Mouse (Mus musculus): ENCODE measurements at regions not wholly inside any gene's neighbourhood (a gene's known extent, or its start where the extent isn't known, plus 50 kb on each side); places are given as distances from the start of the nearest gene placed in this dataset.

DNA sequence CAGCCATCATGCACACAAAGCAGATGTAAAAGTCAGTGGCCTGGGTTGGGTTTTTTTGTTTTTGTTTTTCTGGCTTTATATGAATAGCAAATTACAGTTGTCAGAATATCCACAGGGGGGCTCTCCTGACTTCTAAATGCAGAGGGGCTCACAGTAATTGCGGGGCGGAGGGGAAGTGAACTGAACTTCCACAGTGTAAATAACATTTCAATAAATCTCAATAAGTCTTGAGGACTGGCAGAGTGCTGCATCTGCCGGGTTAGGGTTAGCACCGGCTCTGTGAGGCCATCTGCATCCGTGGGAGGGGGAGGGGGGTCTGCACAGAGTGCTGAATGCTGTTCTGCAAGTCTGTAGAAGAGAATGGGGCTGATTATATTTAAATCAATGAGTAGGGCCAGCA lies 50.3 kb upstream of the Arl4c start:
- Histone ChIP-seq H3K27ac (ENCODE audit: insufficient read depth, low read length) (no peak overlapping the region), H3K4me3 (ENCODE audit: insufficient read depth, low read length) (no peak overlapping the region)
- TF ChIP-seq CTCF (IDR thresholded peaks at IDR 0.05; ENCODE audit: extremely low read depth, insufficient read depth, low read length) = peak; percentile 40
- no peak for TF ChIP-seq POLR2A (IDR thresholded peaks at IDR 0.05; ENCODE audit: extremely low read depth, insufficient read depth, low read length)

DNA sequence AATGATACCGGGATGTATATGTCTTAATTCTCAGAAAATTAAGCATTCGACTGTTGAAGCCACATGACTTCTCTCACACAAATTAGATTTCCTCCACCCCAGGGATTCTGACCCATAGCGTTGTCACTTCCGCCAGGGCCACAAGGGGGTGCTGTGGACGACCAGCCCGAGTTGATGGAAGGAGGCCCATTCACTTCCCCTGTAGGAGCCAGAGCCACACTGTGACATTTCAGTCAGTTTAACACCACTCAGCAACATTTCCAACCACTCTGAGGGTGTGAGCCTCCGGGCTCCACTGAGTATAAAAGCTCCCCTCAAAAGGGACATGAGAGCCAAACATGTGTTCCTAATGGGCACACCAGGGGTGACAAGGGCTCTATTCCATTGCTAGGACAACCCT lies 54.6 kb upstream of the Arl4c start:
- Histone ChIP-seq H3K4me3 (ENCODE audit: insufficient read depth, low read length) (no peak overlapping the region), H3K4me1 (ENCODE audit: control insufficient read depth, insufficient read depth, low read length) (peaks cover 2% of the 10 kb centered on the region; the same call in 1 of the 2 replicates), H3K27ac (ENCODE audit: insufficient read depth, low read length) (no peak overlapping the region)
- TF ChIP-seq CTCF (IDR thresholded peaks at IDR 0.05; ENCODE audit: extremely low read depth, insufficient read depth, low read length) = peak; percentile 54
- no peak for TF ChIP-seq POLR2A (IDR thresholded peaks at IDR 0.05; ENCODE audit: extremely low read depth, insufficient read depth, low read length)

More for the DNA sequence above, 50.3 kb upstream of the Arl4c start:
- peaks cover 2% of the 10 kb centered on the region; the same call in 1 of the 2 replicates for H3K4me1 ChIP-seq (ENCODE audit: control insufficient read depth, insufficient read depth, low read length)

DNA sequence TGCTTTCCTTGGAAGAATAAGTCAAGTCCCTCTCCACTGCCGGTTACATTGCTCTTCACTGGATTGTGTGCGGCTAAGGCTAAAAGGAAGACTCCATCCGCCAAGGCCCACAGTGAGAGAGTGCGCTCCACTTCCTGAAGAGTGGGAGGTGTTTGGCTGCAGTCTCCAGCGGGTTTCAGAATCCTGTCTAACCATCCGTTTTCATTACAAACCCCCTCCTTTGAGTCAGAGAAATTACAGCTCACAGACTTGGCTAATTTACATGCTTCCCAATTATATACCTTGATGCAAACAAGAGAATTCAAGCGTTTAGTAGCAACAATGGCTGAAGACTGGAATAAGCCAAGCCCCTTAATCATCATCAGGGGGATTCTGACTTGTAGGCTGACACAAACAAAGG lies 55.1 kb upstream of the Arl4c start:
- peaks cover 2% of the 10 kb centered on the region; the same call in 1 of the 2 replicates for H3K4me1 ChIP-seq (ENCODE audit: control insufficient read depth, insufficient read depth, low read length)
- no peak overlapping the region for H3K27ac ChIP-seq (ENCODE audit: insufficient read depth, low read length)
- TF ChIP-seq CTCF (IDR thresholded peaks at IDR 0.05; ENCODE audit: extremely low read depth, insufficient read depth, low read length) = no peak
- H3K4me3 ChIP-seq (ENCODE audit: insufficient read depth, low read length) = no peak overlapping the region

DNA sequence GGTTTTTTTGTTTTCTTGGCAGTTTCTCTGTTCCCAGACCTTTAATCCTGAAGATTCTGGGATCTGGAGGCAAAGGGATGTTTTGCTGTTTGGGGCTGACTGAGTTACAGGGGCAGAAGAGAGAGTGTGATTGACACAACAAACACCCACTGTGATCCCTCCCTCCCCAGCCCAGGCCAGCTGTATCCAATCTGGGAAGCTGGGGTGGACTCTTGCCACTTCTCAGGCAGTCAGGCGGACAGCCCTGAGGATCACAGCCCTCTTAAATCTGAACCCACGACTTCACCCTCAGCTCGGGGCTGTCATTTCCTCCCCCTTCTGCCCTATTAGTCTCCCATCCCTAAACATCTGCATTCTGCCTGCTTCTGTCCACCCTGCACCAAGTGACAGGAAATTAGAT lies 55.7 kb upstream of the Arl4c start:
- Histone ChIP-seq H3K27ac (ENCODE audit: insufficient read depth, low read length) (no peak overlapping the region), H3K4me1 (ENCODE audit: control insufficient read depth, insufficient read depth, low read length) (peaks cover 2% of the 10 kb centered on the region; the same call in 1 of the 2 replicates)
- no peak for TF ChIP-seq CTCF (IDR thresholded peaks at IDR 0.05; ENCODE audit: extremely low read depth, insufficient read depth, low read length)
- TF ChIP-seq POLR2A (IDR thresholded peaks at IDR 0.05; ENCODE audit: extremely low read depth, insufficient read depth, low read length) = no peak

DNA sequence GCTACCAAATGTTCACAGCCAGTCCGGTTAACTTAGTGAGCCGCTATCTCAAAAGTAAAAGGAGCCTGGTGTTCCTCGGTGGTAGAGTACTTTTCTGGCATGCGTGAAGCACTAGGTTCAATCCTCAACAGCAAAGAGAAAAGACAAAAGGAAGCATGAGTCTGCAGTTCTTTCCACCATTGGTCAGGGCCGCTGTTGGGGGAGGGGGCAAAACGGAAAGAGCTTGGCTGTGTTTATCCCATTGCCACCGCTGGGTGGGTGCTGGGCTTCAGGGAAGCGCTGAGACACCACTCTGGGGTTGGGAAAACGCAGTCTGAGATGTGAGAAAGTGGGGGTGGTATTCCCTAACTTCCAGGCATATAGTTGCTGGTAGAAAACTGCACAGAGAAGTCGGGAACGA lies 58.6 kb upstream of the Arl4c start:
- TF ChIP-seq CTCF (IDR thresholded peaks at IDR 0.05; ENCODE audit: extremely low read depth, insufficient read depth, low read length) (no peak), POLR2A (IDR thresholded peaks at IDR 0.05; ENCODE audit: extremely low read depth, insufficient read depth, low read length) (no peak)

More for the DNA sequence above, 55.7 kb upstream of the Arl4c start:
- no peak overlapping the region for H3K4me3 ChIP-seq (ENCODE audit: insufficient read depth, low read length)

DNA sequence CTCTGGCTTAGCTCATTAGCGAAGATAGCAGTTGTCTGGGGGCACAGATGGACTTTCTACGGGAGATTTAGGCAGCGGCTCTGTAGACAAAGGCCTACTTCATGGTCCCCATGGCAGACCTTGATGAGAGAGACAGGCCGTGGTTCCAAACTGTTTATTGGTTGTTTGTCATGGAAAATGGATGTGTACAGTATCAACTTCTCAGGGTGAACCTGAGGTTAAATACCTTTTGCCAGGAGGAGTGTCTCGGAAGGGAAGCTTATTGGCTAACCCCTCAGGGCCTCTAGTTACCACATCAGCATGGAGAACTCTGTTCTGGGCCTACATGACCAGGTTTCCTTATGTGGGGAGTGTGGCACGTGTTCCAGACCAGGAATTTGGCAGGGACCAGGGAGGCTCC lies 59.1 kb upstream of the Arl4c start:
- H3K4me1 ChIP-seq (ENCODE audit: control insufficient read depth, insufficient read depth, low read length) = peaks cover 2% of the 10 kb centered on the region; the same call in 1 of the 2 replicates
- no peak overlapping the region for H3K27ac ChIP-seq (ENCODE audit: insufficient read depth, low read length)
- no peak for TF ChIP-seq CTCF (IDR thresholded peaks at IDR 0.05; ENCODE audit: extremely low read depth, insufficient read depth, low read length)
- no peak for TF ChIP-seq POLR2A (IDR thresholded peaks at IDR 0.05; ENCODE audit: extremely low read depth, insufficient read depth, low read length)
- H3K4me3 ChIP-seq (ENCODE audit: insufficient read depth, low read length) = no peak overlapping the region

More for the DNA sequence above, 58.6 kb upstream of the Arl4c start:
- Histone ChIP-seq H3K4me3 (ENCODE audit: insufficient read depth, low read length) (no peak overlapping the region), H3K27ac (ENCODE audit: insufficient read depth, low read length) (no peak overlapping the region), H3K4me1 (ENCODE audit: control insufficient read depth, insufficient read depth, low read length) (peaks cover 2% of the 10 kb centered on the region; the same call in 1 of the 2 replicates)

DNA sequence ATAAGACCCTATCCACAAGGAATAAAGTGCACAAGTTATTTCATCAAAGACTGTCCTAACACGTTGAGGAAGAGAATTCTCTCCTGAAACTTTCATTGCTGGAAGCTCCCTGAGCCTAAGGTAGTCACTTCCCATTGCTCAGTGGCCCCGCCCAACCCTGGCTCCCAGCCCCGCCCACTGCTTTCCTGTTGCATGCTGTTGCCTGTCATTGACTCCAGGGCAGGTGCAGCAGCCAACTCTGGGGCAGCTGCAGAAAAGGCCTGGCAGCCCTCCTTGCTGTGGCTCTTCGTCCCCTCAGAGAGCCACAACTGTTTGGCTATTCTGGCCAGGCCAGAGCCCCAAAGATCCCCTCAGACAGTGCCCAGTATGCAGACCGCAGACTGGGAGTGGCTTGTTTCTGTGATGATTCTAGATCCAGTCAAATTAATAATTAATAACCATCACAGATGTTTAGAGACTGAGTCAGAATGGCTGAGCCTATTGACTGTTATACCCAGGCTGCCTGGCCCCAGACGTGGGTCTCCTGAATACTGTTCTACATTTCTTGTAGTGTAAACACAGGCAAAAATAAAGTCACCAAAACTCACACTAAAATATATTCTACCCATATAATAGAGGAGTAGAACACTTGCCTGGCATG lies 61.8 kb upstream of the Arl4c start:
- TF ChIP-seq POLR2A (IDR thresholded peaks at IDR 0.05; ENCODE audit: extremely low read depth, insufficient read depth, low read length) (no peak), CTCF (IDR thresholded peaks at IDR 0.05; ENCODE audit: extremely low read depth, insufficient read depth, low read length) (no peak)
- no peak overlapping the region for H3K27ac ChIP-seq (ENCODE audit: insufficient read depth, low read length)
- H3K4me3 ChIP-seq (ENCODE audit: insufficient read depth, low read length) = no peak overlapping the region
- no peaks in the 10 kb centered on the region for H3K4me1 ChIP-seq (ENCODE audit: control insufficient read depth, insufficient read depth, low read length)

DNA sequence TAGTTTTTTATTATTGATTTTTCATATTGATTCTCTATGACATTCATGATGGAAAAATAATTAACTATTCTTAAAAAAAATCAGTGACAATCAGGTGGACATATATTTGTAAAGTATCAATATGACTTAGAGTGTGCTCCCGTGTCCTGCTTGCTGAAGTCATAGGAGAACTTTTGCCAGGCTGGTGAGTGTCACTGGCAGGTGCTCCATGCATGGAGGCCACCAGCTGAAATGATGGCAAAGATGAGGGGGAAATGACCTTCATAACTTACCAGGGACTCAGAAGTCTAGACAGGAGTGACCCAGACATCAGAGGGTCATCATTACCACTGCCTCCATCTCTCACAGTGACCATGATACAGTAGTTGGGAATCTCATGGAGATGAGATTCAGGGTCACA lies 62.5 kb upstream of the Arl4c start:
- no peaks in the 10 kb centered on the region for H3K4me1 ChIP-seq (ENCODE audit: control insufficient read depth, insufficient read depth, low read length)
- TF ChIP-seq CTCF (IDR thresholded peaks at IDR 0.05; ENCODE audit: extremely low read depth, insufficient read depth, low read length) = no peak
- no peak for TF ChIP-seq POLR2A (IDR thresholded peaks at IDR 0.05; ENCODE audit: extremely low read depth, insufficient read depth, low read length)
- no peak overlapping the region for H3K27ac ChIP-seq (ENCODE audit: insufficient read depth, low read length)
- no peak overlapping the region for H3K4me3 ChIP-seq (ENCODE audit: insufficient read depth, low read length)

DNA sequence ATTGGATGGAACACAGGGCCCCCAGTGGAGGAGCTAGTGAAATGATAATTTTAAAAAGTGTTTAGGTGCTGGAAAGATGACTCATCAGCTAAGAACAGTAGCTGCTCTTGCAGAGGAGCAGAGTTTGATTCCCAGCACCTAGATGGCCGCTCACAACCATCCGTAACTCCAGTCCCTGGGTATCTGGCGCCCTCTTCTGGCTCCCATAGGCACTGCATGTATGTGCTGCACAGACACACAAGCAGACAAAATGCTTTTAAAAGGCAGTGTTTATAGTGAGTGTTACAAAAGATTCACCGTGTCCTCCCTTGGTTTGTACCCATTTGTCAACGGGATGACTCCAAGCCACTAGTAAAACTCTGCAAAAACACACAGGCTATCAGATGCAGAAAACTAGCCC lies 75.0 kb upstream of the Arl4c start:
- H3K4me3 ChIP-seq (ENCODE audit: insufficient read depth, low read length) = no peak overlapping the region
- no peak overlapping the region for H3K27ac ChIP-seq (ENCODE audit: insufficient read depth, low read length)
- H3K4me1 ChIP-seq (ENCODE audit: control insufficient read depth, insufficient read depth, low read length) = no peaks in the 10 kb centered on the region
- no peak for TF ChIP-seq CTCF (IDR thresholded peaks at IDR 0.05; ENCODE audit: extremely low read depth, insufficient read depth, low read length)
- no peak for TF ChIP-seq POLR2A (IDR thresholded peaks at IDR 0.05; ENCODE audit: extremely low read depth, insufficient read depth, low read length)

DNA sequence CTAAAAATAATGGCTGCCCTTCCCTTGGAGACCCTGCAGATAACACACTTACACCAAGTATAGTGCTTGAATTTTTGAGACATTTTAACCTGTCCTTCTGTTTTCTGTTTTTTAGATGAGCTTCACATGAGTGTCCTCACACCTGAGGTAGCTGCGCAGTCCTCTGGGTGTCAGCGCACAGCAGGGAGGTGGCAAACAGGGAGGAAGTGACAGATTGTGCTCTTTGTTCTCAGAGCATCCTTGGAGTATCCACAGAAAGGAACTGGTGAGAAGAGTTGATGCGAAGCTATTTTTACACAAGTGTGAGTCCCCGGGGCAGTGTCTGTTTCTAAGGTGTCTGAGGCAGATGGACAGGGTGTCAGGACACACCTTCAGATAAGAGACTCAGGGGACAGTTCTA lies 78.2 kb upstream of the Arl4c start:
- Histone ChIP-seq H3K27ac (ENCODE audit: insufficient read depth, low read length) (no peak overlapping the region), H3K4me1 (ENCODE audit: control insufficient read depth, insufficient read depth, low read length) (no peaks in the 10 kb centered on the region), H3K4me3 (ENCODE audit: insufficient read depth, low read length) (no peak overlapping the region)
- TF ChIP-seq CTCF (IDR thresholded peaks at IDR 0.05; ENCODE audit: extremely low read depth, insufficient read depth, low read length) (no peak), POLR2A (IDR thresholded peaks at IDR 0.05; ENCODE audit: extremely low read depth, insufficient read depth, low read length) (no peak)

Data from cortical plate, adult 2 months (tissue).